Mouse (Mus musculus) heart, adult 2 months (tissue): Measurements from ENCODE around the gene Eya4.

Experiments used
- CTCF ChIP-seq: fragments of 200-600 bp; IDR thresholded peaks from 2 replicates; pipeline ENCODE4 v1.8.1; 2022; ENCODE audit warnings: antibody characterized with exemption, mild to moderate bottlenecking, moderate library complexity
- EP300 ChIP-seq: fragments of 200-500 bp; IDR thresholded peaks from 2 replicates; pipeline ENCODE4 v1.6.1; 2011; ENCODE audit warnings: low read depth, low read length, control low read depth; ENCODE audit not compliant: insufficient read depth
- POLR2A ChIP-seq: fragments of 200-500 bp; IDR thresholded peaks from 2 replicates; pipeline ENCODE4 v1.6.1; 2011; ENCODE audit warnings: mild to moderate bottlenecking, low read depth, low read length, control low read depth; ENCODE audit not compliant: insufficient read depth

DNA sequence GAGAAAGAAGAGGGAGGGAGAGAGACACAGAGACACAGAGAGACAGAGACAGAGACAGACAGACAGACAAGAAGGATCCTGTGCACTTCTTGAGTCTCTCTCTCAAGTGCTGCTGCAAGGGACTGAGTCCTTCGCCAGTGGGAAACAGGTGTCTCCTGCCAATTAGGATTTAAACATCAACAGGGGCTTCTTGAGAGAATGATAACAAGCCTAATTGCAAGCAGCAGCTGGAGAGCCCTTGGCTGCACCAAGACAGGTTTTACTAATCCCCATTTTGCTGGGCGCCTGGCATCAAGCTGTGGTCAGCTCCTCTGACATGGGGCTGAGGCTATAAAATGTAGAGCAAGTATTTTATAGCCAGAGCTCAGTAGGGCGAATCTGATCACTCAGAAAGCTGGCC, 259.0 kb downstream of the Eya4 start:
- TF ChIP-seq CTCF (no peak), EP300 (no peak), POLR2A (no peak)
